Mouse (Mus musculus): ENCODE results near the gene Cct2. TPM values are rescaled to one million over a fixed set of nuclear protein-coding genes. Genes with fewer than 3 reads are reported as not detected.

Gene Cct2
- 263 and 274 TPM in 2 replicates for polyA plus RNA-seq (2016; fragmentation: Nextera tagmentation; extraction: Ambion mirVana)

GRCm38 (mm10) chr10:117063254-117064021 is at the start of gene Cct2:
TSS of gene Cct2 (minus strand) at chr10:117063814.
- peaks cover 11% of the 10 kb centered on the region for H3K4me1 ChIP-seq
- H3K9me3 ChIP-seq = no peaks in the 10 kb centered on the region
- WGBS = under 1% methylated on average over 68 of the region's 68 CpGs
- ATAC-seq (ENCODE audit: low FRiP score) = peak; percentile 95
- peak within 1 kb of the TSS; percentile 92 for H3K4me3 ChIP-seq (replicated peaks)
- peak within 1 kb of the TSS; percentile 88 for H3K9ac ChIP-seq
- H3K27me3 ChIP-seq = no peaks in the 10 kb centered on the region
- peak within 1 kb of the TSS; percentile 79 for H3K27ac ChIP-seq
- H3K4me2 ChIP-seq = peak within 1 kb of the TSS; percentile 73
- peaks cover 37% of the 10 kb centered on the region for H3K36me3 ChIP-seq (replicated peaks)

- Histone ChIP-seq H3K4me2 (no peak overlapping the region), H3K9me3 (no peaks in the 10 kb centered on the region), H3K27ac (no peak overlapping the region), H3K36me3 (replicated peaks) (no peaks in the 10 kb centered on the region), H3K4me3 (replicated peaks) (no peak overlapping the region), H3K27me3 (no peaks in the 10 kb centered on the region), H3K9ac (no peak overlapping the region), H3K4me1 (peaks cover 19% of the 10 kb centered on the region)
- 71% methylated on average over 2 of the region's 2 CpGs for WGBS
- no peak for ATAC-seq (ENCODE audit: low FRiP score)
Measured at GRCm38 (mm10) chr10:117112545-117112944, 48.9 kb upstream of the Cct2 start.

GRCm38 (mm10) chr10:117111455-117111854 is 47.8 kb upstream of the Cct2 start:
- no peaks in the 10 kb centered on the region for H3K27me3 ChIP-seq

GRCm38 (mm10) chr10:117110271-117110670 is 46.7 kb upstream of the Cct2 start:
- Histone ChIP-seq H3K27ac (no peak overlapping the region), H3K4me3 (replicated peaks) (no peak overlapping the region), H3K9me3 (no peaks in the 10 kb centered on the region), H3K4me2 (no peak overlapping the region), H3K9ac (no peak overlapping the region), H3K27me3 (no peaks in the 10 kb centered on the region), H3K36me3 (replicated peaks) (no peaks in the 10 kb centered on the region), H3K4me1 (peaks cover 30% of the 10 kb centered on the region)
- ATAC-seq (ENCODE audit: low FRiP score) = no peak
- WGBS = 85% methylated on average over 3 of the region's 3 CpGs

More at GRCm38 (mm10) chr10:117111455-117111854, 47.8 kb upstream of the Cct2 start:
- WGBS = 72% methylated on average over 7 of the region's 7 CpGs
- no peak overlapping the region for H3K27ac ChIP-seq
- peaks cover 23% of the 10 kb centered on the region for H3K4me1 ChIP-seq
- no peak overlapping the region for H3K9ac ChIP-seq
- no peak overlapping the region for H3K4me3 ChIP-seq (replicated peaks)
- H3K36me3 ChIP-seq (replicated peaks) = no peaks in the 10 kb centered on the region
- H3K4me2 ChIP-seq = no peak overlapping the region
- no peaks in the 10 kb centered on the region for H3K9me3 ChIP-seq
- ATAC-seq (ENCODE audit: low FRiP score) = no peak

DNA sequence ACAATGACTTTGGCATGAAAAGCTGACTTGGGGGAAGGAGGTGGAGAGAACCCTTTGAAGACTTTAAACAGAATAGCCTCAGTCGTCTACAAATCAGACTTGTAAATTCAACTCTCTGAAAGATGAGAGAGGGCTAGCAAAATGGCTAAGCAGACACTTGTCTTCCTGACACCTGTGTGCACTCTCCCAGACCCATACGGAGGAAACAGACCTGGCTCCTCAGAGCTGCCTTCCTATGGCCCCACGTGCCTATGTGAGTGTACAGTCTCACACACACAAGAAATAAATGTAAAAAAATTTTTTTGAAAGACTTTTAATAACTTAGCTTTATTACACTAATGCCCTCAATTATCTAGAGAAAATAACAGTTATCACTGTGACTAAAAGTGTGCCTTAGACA is 43.1 kb upstream of the Cct2 start:
- Histone ChIP-seq H3K36me3 (replicated peaks) (no peaks in the 10 kb centered on the region), H3K4me2 (no peak overlapping the region), H3K27ac (no peak overlapping the region), H3K9me3 (no peaks in the 10 kb centered on the region), H3K4me3 (replicated peaks) (no peak overlapping the region), H3K27me3 (no peaks in the 10 kb centered on the region), H3K9ac (no peak overlapping the region), H3K4me1 (peaks cover 27% of the 10 kb centered on the region)
- no peak for ATAC-seq (ENCODE audit: low FRiP score)
- 28% methylated on average over 3 of the region's 3 CpGs for WGBS

DNA sequence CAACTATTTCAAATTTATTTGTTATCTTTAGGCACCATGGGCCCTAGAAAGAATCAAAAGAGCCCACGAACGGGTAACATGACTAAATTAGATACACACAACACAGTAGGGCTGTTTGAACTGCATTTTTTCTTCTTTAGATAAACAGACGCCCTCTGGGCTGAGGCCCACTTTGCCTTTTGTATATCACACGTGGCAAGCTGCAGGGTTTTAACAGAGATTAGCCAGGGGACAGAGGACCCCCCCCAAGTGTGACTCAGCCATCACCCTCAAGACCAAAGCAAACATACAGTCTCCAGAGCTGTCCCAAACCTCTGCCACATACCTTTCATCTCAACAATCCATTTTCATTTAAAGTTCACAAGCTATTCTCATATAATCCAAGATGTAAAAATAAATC is 42.6 kb upstream of the Cct2 start:
- no peaks in the 10 kb centered on the region for H3K9me3 ChIP-seq
- WGBS = 7% methylated on average over 4 of the region's 4 CpGs
- no peaks in the 10 kb centered on the region for H3K36me3 ChIP-seq (replicated peaks)
- peaks cover 24% of the 10 kb centered on the region for H3K4me1 ChIP-seq
- ATAC-seq (ENCODE audit: low FRiP score) = no peak
- H3K4me2 ChIP-seq = no peak overlapping the region
- no peaks in the 10 kb centered on the region for H3K27me3 ChIP-seq
- no peak overlapping the region for H3K4me3 ChIP-seq (replicated peaks)
- no peak overlapping the region for H3K27ac ChIP-seq
- H3K9ac ChIP-seq = no peak overlapping the region

DNA sequence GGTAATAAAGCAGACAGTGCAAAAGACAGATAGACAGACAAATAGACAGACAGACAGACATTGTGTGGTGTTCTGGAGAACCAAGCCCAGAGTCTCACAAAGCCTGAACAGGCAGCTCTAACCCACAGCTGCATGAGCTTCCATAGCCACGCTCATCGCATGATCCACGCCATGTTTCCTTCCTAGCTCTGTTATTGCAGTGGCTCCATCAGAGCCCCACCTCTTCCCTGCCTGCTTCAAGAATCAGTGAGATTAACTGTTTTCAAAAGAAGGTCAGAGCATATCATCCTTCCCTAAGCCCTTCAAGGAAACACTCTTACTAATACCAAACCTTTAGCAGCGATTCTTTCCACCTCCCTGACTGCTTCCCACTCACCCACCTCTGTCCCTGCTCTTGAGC is 41.4 kb upstream of the Cct2 start:
- H3K4me3 ChIP-seq (replicated peaks) = no peak overlapping the region
- no peak overlapping the region for H3K27ac ChIP-seq
- no peak for ATAC-seq (ENCODE audit: low FRiP score)
- no peak overlapping the region for H3K9ac ChIP-seq
- 74% methylated on average over 4 of the region's 4 CpGs for WGBS
- H3K4me1 ChIP-seq = peaks cover 24% of the 10 kb centered on the region
- H3K4me2 ChIP-seq = no peak overlapping the region
- H3K27me3 ChIP-seq = no peaks in the 10 kb centered on the region
- no peaks in the 10 kb centered on the region for H3K9me3 ChIP-seq
- H3K36me3 ChIP-seq (replicated peaks) = no peaks in the 10 kb centered on the region

- Histone ChIP-seq H3K27ac (no peak overlapping the region), H3K9me3 (no peaks in the 10 kb centered on the region), H3K4me2 (no peak overlapping the region), H3K4me3 (replicated peaks) (no peak overlapping the region), H3K4me1 (peaks cover 25% of the 10 kb centered on the region), H3K27me3 (no peaks in the 10 kb centered on the region), H3K36me3 (replicated peaks) (no peaks in the 10 kb centered on the region), H3K9ac (no peak overlapping the region)
- ATAC-seq (ENCODE audit: low FRiP score) = no peak
Measured at GRCm38 (mm10) chr10:117103854-117104598, 40.4 kb upstream of the Cct2 start.

DNA sequence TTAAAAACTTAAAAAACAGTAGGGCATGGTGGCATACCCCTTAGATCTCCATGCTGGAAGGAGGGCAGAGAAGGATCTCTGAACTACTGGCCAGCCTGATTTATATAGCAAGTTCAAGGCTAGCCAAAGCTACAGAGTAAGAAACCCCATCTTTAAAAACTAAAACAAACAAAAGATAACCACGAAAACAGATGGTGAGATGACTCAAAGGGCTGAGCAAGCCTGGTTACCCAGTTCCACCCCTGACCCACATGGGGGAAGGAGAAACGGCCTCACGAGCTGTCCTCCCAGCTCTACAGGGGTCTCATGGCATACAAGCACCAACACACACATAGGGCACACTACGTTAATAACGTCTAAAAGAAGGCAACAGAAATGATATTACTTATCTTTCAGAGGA is 36.6 kb upstream of the Cct2 start:
- Histone ChIP-seq H3K27me3 (no peaks in the 10 kb centered on the region), H3K9me3 (no peaks in the 10 kb centered on the region), H3K4me3 (replicated peaks) (no peak overlapping the region), H3K4me2 (no peak overlapping the region), H3K36me3 (replicated peaks) (no peaks in the 10 kb centered on the region), H3K27ac (no peak overlapping the region), H3K9ac (no peak overlapping the region), H3K4me1 (peaks cover 9% of the 10 kb centered on the region; the same call in 1 of the 2 replicates)
- WGBS = 86% methylated on average over 5 of the region's 5 CpGs
- ATAC-seq (ENCODE audit: low FRiP score) = no peak

DNA sequence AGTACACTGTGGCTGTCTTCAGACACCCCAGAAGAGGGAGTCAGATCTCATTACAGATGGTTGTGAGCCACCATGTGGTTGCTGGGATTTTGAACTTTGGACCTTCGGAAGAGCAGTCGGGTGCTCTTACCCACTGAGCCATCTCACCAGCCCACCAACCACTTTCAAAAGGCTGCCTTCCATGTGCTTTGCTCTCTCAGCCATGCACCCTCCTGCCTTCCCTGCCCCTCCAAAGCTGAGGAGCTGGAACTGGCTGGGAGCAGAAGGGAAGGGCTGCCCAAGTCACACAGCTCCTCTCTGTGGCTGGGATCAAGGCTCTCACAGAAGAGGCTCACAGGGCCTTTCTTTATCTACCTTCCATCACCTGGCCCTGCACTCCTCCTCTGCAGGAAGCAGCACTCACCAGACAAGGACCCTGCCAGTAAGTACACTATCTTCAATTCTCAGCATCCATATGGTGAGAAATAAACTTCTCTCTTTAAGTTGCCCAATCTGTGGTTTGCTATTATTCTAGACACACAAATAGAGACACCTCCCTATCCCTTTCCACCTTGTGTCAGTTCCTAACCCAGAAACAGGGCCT is 33.6 kb upstream of the Cct2 start:
- H3K4me1 ChIP-seq = peaks cover 20% of the 10 kb centered on the region
- 0 out of 2 replicates have a peak, but pooled peaks cover 3% of the 10 kb centered on the region for H3K36me3 ChIP-seq (replicated peaks)
- H3K27ac ChIP-seq = no peak overlapping the region
- WGBS = 87% methylated on average over 2 of the region's 2 CpGs
- H3K27me3 ChIP-seq = no peaks in the 10 kb centered on the region
- ATAC-seq (ENCODE audit: low FRiP score) = no peak
- no peaks in the 10 kb centered on the region for H3K9me3 ChIP-seq
- H3K4me3 ChIP-seq (replicated peaks) = no peak overlapping the region
- H3K9ac ChIP-seq = no peak overlapping the region
- H3K4me2 ChIP-seq = no peak overlapping the region

GRCm38 (mm10) chr10:117096096-117096495 is 32.5 kb upstream of the Cct2 start:
- no peak overlapping the region for H3K9ac ChIP-seq
- no peaks in the 10 kb centered on the region for H3K27me3 ChIP-seq
- H3K9me3 ChIP-seq = no peaks in the 10 kb centered on the region
- no peak for ATAC-seq (ENCODE audit: low FRiP score)
- 93% methylated on average over 6 of the region's 6 CpGs for WGBS
- no peak overlapping the region for H3K4me3 ChIP-seq (replicated peaks)
- H3K4me2 ChIP-seq = no peak overlapping the region
- peaks cover 20% of the 10 kb centered on the region for H3K4me1 ChIP-seq
- no peak overlapping the region for H3K27ac ChIP-seq
- H3K36me3 ChIP-seq (replicated peaks) = 0 out of 2 replicates have a peak, but pooled peaks cover 3% of the 10 kb centered on the region

DNA sequence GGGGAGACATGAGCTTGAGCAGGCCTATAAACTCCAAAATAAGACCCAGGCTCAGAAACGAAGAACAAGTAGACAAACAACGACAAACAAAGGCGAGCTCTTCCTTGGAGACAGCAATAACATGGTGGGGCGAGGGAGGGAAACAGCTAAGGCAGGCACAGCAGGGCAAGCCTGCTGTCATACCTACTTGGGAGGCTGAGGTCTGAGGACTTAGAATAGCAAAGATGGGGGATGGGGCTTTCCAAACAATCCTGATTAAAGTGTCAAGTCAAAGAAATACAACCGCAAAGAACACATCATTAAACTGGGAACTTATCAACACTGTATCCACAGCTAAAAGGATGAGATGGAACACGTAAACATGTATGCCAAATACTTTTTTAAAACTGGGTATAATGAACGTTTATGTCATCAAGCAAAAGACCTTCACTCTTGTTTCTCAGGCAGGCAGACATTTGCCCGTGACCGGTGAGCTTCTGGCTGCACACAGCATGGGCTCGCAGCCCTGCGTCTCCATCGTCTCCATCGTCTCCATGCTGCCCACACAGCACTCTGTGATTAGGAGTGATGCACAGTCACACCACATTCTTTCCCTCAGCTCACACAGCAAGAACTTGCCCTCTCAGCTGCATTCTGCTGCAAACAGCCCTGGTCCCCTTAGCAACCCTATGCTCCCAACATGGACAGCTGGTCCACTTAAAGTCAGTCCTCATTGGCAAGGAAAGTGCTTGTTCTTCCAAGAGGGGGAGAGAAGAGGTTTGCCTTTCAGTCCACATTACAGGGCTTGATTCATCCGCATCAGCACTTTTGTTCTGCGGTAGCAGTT is 31.1 kb upstream of the Cct2 start:
- ATAC-seq (ENCODE audit: low FRiP score) = peak; percentile 83
- H3K4me2 ChIP-seq = no peak overlapping the region; the same call in 1 of the 2 replicates
- H3K9ac ChIP-seq = no peak overlapping the region
- 0 out of 2 replicates have a peak, but pooled peaks cover 3% of the 10 kb centered on the region for H3K36me3 ChIP-seq (replicated peaks)
- H3K9me3 ChIP-seq = no peaks in the 10 kb centered on the region
- WGBS = 60% methylated on average over 15 of the region's 15 CpGs
- H3K4me1 ChIP-seq = peaks cover 20% of the 10 kb centered on the region
- H3K27ac ChIP-seq = peak overlapping the region; percentile 65
- H3K27me3 ChIP-seq = no peaks in the 10 kb centered on the region
- H3K4me3 ChIP-seq (replicated peaks) = no peak overlapping the region

Data from forebrain, embryonic 12.5 days (tissue).